Mouse (Mus musculus): Measurements from ENCODE around the gene Cxxc4.
"Not testable (repeated sequence)": the region's sequence is repeated elsewhere in the genome, so short reads cannot be mapped to it uniquely, and the experiment has no call there.

Cxxc4 gene

GRCm38 (mm10) chr3:134236414-134237112, at the start of gene Cxxc4:
Cxxc4 (plus strand) TSS chr3:134236484.
- DNase-seq (ENCODE audit: low read depth), result no peak

- DNase-seq (ENCODE audit: low read depth), result no peak
These were observed 47.0 kb upstream of the Cxxc4 start for GRCm38 (mm10) chr3:134188979-134189946.

GRCm38 (mm10) chr3:134190046-134190445, 46.2 kb upstream of the Cxxc4 start:
- DNase-seq (ENCODE audit: low read depth), result no peak

- DNase-seq (ENCODE audit: low read depth), result no peak
These were observed 36.4 kb upstream of the Cxxc4 start for GRCm38 (mm10) chr3:134199892-134200291.

DNA sequence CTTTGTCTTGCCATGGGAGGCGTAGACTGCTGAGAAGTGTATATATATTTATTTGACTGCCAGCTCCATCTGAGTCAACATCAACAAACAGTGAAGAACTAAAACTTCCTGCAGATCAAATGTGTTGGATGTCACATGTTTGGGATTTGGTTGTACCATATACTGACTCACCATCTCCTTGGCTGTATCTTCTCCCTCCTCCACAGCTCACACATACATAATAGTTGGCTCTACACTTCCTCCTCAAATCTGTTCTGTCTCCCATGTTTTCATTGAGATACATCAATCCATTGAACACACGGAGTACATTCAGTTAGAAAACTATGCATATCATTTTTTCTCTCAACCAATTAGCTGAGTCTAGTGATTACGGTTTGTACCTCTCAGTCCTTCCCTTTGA, 29.7 kb upstream of the Cxxc4 start:
- DNase-seq (ENCODE audit: low read depth), result no peak

GRCm38 (mm10) chr3:134210950-134211349, 25.3 kb upstream of the Cxxc4 start:
- DNase-seq (ENCODE audit: low read depth), result no peak

DNA sequence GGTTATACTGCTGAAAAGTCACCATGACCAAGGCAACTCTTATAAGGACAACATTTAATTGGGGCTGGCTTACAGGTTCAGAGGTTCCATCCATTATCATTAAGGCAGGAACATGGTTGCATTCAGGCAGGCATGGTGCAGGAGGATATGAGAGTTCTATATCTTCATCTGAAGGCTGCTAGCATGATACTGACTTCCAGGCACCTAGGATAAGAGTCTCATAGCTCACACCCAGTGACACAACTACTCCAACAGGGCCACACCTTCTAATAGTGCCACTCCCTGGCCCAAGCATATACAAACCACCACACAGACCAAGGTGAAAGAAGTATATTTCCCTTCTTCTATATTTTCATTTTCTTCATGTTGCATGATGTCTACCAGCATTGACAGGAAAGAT, 16.4 kb upstream of the Cxxc4 start:
- not testable (repeated sequence) for DNase-seq (ENCODE audit: low read depth)

GRCm38 (mm10) chr3:134221002-134221401, 15.3 kb upstream of the Cxxc4 start:
- DNase-seq (ENCODE audit: low read depth), result no peak

- no peak for DNase-seq (ENCODE audit: low read depth)
These were observed 13.7 kb upstream of the Cxxc4 start for GRCm38 (mm10) chr3:134222593-134222992.

GRCm38 (mm10) chr3:134223956-134224355, 12.3 kb upstream of the Cxxc4 start:
- no peak for DNase-seq (ENCODE audit: low read depth)

DNA sequence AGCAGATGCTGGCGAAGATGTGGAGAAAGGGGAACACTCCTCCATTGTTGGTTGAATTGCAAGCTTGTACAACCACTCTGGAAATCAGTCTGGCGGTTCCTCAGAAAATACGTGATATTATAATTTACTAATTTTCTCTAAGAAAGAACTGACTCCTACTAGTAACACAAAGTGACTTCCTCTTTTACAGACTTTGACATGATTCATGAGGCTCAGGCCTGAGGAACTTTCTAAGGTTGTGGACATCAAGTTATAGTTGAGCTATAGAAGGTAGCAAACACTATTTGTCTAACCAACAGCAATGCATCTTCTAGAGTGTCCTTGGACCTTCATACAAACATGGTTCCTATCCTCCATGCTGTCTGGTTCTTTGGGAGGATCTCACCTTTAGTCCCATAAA, 10.4 kb upstream of the Cxxc4 start:
- no peak for DNase-seq (ENCODE audit: low read depth)

DNA sequence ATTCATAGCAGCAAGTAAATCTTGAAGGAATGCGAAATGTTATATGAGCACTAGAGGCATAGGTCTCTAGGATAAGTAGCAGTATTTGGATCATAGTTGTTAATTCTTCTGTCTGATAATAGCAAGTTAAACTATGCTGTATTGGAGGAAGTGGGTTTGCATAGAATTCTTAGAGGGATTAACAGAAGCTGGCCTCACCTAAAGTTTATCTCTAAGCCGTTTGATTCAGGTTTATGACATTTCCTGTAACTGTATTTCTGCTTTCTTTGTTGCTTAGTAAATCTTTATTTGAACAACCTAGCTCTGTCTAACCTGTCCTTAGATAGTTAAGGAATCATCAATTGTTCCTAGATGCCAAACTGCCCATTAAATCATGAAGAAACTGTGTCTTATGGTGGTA, 3.5 kb upstream of the Cxxc4 start:
- no peak for DNase-seq (ENCODE audit: low read depth)

GRCm38 (mm10) chr3:134235491-134236413, 532 bp upstream of the Cxxc4 start:
- peak; percentile 68 for DNase-seq (ENCODE audit: low read depth)

GRCm38 (mm10) chr3:134237113-134237805, 975 bp downstream of the Cxxc4 start:
- no peak for DNase-seq (ENCODE audit: low read depth)

DNA sequence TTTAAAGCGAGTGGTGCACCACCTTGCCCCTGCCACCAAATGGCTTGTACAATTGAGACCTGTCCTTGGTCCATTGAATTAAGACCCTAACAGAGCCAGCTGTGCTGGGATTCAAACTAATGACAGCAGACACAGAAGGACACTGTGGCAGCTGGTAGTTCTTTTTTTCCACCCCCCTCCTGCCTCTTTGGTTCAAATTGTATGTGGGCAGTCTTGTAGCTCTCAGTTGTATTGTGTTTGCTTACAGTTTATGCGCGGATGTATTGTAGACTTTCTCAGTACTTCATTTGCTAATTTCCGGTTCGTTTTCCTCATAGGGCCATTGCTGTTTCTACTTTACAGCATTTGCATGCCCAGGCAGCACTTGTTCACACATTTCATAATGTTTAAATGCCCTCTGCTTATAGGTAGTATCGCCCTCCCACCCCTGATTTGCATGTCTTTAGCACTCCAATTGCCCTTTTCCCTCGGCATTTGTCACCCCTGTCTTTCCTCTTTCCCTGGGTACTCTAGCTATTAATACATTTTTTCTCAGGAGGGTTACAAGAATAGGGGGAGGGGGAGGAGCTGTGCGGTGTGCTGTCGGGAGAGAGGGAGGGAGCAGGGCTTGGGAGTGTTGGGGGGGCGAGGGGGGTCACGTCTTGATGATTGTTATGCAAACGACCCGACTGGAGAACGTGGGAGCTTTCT, 2.5 kb downstream of the Cxxc4 start:
- DNase-seq (ENCODE audit: low read depth), result no peak

DNA sequence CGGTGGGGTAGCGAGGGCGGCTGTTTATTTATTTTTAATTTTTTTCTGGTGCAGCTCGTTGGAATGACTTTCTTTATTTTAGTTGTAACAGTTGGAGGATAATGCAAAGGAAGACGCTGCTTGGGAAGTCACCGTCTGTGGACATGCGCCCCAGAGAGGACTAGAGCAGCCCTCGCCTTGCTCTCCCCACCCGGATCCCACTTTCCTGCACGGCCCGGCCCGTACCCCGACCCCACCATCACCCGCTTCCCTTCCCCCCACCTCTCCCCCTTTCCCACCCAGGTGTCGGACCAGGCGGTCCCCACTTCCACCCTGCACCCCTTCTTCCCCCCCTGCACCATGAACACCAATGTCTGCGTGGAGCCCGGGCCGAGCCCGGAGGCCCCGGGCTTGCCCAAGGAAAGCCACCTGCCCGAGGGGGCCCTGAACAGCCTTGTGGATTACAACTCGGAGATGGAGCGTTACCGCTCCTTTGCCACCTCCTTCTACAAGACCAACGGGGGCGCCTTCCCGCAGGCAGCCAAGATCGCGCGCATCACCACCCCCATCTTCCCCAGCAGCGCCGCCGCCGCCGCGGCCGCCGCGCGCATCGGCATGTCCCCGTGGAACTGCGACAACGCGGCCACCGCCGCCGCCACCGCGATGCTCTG, 3.2 kb downstream of the Cxxc4 start:
- DNase-seq (ENCODE audit: low read depth), result peak; percentile 30

DNA sequence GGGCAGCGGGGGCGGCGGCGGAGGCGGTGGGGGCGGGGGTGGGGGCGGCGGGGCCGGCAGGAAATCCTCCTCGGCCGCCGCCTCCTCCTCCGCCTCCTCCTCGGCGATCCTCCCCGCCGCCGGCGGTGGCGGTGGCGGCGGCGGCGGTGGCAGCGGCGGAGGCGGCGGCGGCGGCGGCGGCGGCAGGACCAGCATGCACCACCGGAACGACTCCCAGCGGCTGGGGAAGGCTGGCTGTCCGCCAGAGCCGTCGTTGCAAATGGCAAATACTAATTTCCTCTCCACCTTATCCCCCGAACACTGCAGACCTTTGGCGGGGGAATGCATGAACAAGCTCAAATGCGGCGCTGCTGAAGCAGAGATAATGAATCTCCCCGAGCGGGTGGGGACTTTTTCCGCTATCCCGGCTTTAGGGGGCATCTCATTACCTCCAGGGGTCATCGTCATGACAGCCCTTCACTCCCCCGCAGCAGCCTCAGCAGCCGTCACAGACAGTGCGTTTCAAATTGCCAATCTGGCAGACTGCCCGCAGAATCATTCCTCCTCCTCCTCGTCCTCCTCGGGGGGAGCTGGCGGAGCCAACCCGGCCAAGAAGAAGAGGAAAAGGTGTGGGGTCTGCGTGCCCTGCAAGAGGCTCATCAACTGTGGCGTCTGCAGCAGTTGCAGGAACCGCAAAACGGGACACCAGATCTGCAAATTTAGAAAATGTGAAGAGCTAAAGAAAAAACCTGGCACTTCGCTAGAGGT, 3.9 kb downstream of the Cxxc4 start:
- peak; percentile 46 for DNase-seq (ENCODE audit: low read depth)

- no peak for DNase-seq (ENCODE audit: low read depth)
These were observed 4.4 kb downstream of the Cxxc4 start for GRCm38 (mm10) chr3:134240718-134241025.

GRCm38 (mm10) chr3:134243168-134243849, 7.0 kb downstream of the Cxxc4 start:
- no peak for DNase-seq (ENCODE audit: low read depth)
